Mouse (Mus musculus) left cerebral cortex, adult 2 months (tissue): ENCODE results near the gene Tas2r110. TPM values are rescaled to one million over a fixed set of nuclear protein-coding genes. Genes with fewer than 3 reads are reported as not detected.

Experiments
- DNase-seq, 2 experiments: peaks; one replicate each; pipeline ENCODE4 v3.0.0; 2021 to 2022; ENCODE audit warnings: low spot score in 2 of 2, mixed read lengths in 1 of 2; ENCODE audit errors: extremely low spot score in 1 of 2
- H3K27ac ChIP-seq: fragments of 200-600 bp; 2 replicates; pipeline ENCODE4 v1.8.1; 2022
- H3K4me3 ChIP-seq: fragments of 200-600 bp; 2 replicates; pipeline ENCODE4 v1.8.1; 2022
- CTCF ChIP-seq: fragments of 200-600 bp; IDR thresholded peaks from 2 replicates; pipeline ENCODE4 v1.8.1; 2022; ENCODE audit warnings: antibody characterized with exemption, mild to moderate bottlenecking, moderate library complexity
- intact Hi-C: fragments of 180-260 bp; cut with DNase I; formaldehyde crosslinking; loops from one replicate; pipeline ENCODE4 v1.15.1; 2025
- long read RNA-seq, 2 experiments: library from polyadenylated mRNA; stranded (forward); transcript quantifications; one replicate each; pipeline ENCODE4 v2.0.0; 2021; ENCODE audit warnings: borderline mapping rate in 2 of 2
- total RNA-seq, 2 experiments: library from RNA; stranded (reverse); gene quantifications; 2 replicates each; pipeline ENCODE4 v1.2.3; 2021

Gene Tas2r110
- not detected for total RNA-seq
- long read RNA-seq, experiment 1, result 0 reads
- long read RNA-seq, experiment 2, result 0 reads

DNA sequence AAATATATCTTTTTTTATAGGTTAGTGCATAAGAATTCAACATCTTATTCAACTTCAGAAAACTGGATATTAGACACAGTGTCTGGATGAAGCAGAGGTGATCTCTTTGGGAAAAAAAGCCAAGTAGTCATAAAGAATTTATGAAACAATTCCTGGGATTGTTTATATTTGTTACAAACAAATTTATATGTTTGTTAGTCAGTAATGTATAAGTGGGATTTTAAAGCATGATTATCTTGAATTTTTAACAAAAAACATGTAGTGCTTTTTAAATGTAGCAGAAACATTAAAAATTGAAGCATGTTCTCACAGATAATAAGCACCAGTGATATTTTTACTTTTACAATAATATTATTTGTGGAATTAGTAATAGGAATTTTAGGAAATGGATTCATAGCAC, at the start of gene Tas2r110:
TSS of gene Tas2r110 (plus strand) at position 301 of the 400 bp plus-strand sequence.
- intact Hi-C loops, result no loop called here
- no peak for DNase-seq
- H3K4me3 ChIP-seq, result no peak within 1 kb of the TSS
- TF ChIP-seq CTCF, result no peak
- H3K27ac ChIP-seq, result no peak within 1 kb of the TSS

DNA sequence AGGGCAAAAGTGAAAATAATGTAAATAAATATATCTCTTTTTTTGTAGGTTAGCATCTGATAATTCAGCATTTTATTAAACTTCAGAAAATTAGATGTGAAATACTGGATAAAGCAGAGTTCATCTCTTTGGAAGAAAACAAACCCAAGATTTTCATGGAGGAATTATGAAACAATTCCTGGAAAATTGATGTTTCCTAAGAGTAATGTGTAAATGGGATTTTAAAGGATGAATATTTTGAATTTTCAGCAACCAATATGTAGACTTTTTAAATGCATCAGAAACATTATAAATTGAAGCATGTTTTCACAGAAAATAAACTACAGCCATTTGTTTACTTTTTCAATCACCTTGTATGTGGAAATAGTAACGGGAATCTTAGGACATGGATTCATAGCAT, 21.0 kb upstream of the Tas2r110 start, which contains the start of gene Tas2r123:
TSS of gene Tas2r123 (plus strand) at position 301 of the 400 bp plus-strand sequence.
- DNase-seq, result no peak
- no peak for TF ChIP-seq CTCF

GRCm38 (mm10) chr6:132855138-132855537, 12.7 kb upstream of the Tas2r110 start, which contains the start of gene Tas2r116:
Gene Tas2r116, plus strand, starts transcription at chr6:132855438.
- H3K4me3 ChIP-seq, result no peak within 1 kb of the TSS
- intact Hi-C loops, result no loop called here
- DNase-seq, result no peak
- no peak within 1 kb of the TSS for H3K27ac ChIP-seq
- no peak for TF ChIP-seq CTCF

More for the DNA sequence above, 21.0 kb upstream of the Tas2r110 start, which contains the start of gene Tas2r123:
- intact Hi-C loops, result no loop called here
- Histone ChIP-seq H3K27ac (no peak within 1 kb of the TSS), H3K4me3 (no peak within 1 kb of the TSS)

DNA sequence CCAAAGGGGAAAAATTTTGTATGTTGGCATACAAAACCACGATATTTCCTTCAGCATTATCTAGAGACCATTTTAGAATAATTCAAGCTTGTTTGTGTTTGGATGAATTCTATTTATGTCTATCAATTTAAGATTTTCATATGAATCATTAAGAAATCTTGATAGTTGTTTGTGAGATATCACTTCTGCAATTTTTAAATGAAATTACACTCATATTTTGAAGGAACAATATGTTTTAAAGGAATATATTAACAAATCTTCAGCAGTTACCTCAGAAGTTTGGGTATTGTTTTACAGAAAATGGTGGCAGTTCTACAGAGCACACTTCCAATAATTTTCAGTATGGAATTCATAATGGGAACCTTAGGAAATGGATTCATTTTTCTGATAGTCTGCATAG, 24.9 kb downstream of the Tas2r110 start, which contains the start of gene Tas2r113:
TSS of gene Tas2r113 (plus strand) at position 301 of the 400 bp plus-strand sequence.
- Histone ChIP-seq H3K4me3 (no peak within 1 kb of the TSS), H3K27ac (no peak within 1 kb of the TSS)
- DNase-seq, result no peak
- intact Hi-C loops, result no loop called here
- TF ChIP-seq CTCF, result no peak

- intact Hi-C loops, result no loop called here
- Histone ChIP-seq H3K4me3 (no peak within 1 kb of the TSS), H3K27ac (no peak within 1 kb of the TSS)
- no peak for TF ChIP-seq CTCF
- DNase-seq, result no peak
Observed at GRCm38 (mm10) chr6:132909351-132909750, 41.5 kb downstream of the Tas2r110 start, which contains the start of gene Tas2r125. Gene Tas2r125, plus strand, starts transcription at chr6:132909651.

Other genes with a start within 250 kb of the Tas2r110 start
- not detected for gene A630073D07Rik, start 216.5 kb upstream of the Tas2r110 start, total RNA-seq
- gene Tas2r120, start 211.1 kb upstream of the Tas2r110 start, total RNA-seq, result not detected
- not detected for gene Tas2r121, start 167.0 kb upstream of the Tas2r110 start, total RNA-seq
- not detected for gene Tas2r122, start 156.1 kb upstream of the Tas2r110 start, total RNA-seq
- gene Tas2r115, start 130.0 kb upstream of the Tas2r110 start, total RNA-seq, result not detected
- gene Tas2r124, start 113.3 kb upstream of the Tas2r110 start, total RNA-seq, result not detected
- not detected for gene Tas2r102, start 105.9 kb upstream of the Tas2r110 start, total RNA-seq
- not detected for gene Tas2r136, start 89.8 kb upstream of the Tas2r110 start, total RNA-seq
- gene Tas2r117, start 65.2 kb upstream of the Tas2r110 start, total RNA-seq, result not detected
- not detected for gene Tas2r123, start 20.9 kb upstream of the Tas2r110 start, total RNA-seq
- gene Tas2r116, start 12.6 kb upstream of the Tas2r110 start, total RNA-seq, result not detected
- gene Tas2r113, start 25.0 kb downstream of the Tas2r110 start, total RNA-seq, result not detected
- not detected for gene Tas2r125, start 41.6 kb downstream of the Tas2r110 start, total RNA-seq
- not detected for gene Tas2r129, start 83.1 kb downstream of the Tas2r110 start, total RNA-seq
- not detected for gene Tas2r131, start 89.9 kb downstream of the Tas2r110 start, total RNA-seq
- gene Tas2r109, start 113.0 kb downstream of the Tas2r110 start, total RNA-seq, result not detected
- not detected for gene Tas2r103, start 169.1 kb downstream of the Tas2r110 start, total RNA-seq
- gene Tas2r140, start 187.8 kb downstream of the Tas2r110 start, total RNA-seq, result not detected
- 100 to 1,000 TPM in 1 of 2 experiments, 10 to 100 TPM in 1; 99.0 to 107 TPM for gene Smim10l1, start 236.9 kb downstream of the Tas2r110 start, total RNA-seq